Mouse (Mus musculus): ENCODE measurements around the gene Epn1.

Gene Epn1

DNA sequence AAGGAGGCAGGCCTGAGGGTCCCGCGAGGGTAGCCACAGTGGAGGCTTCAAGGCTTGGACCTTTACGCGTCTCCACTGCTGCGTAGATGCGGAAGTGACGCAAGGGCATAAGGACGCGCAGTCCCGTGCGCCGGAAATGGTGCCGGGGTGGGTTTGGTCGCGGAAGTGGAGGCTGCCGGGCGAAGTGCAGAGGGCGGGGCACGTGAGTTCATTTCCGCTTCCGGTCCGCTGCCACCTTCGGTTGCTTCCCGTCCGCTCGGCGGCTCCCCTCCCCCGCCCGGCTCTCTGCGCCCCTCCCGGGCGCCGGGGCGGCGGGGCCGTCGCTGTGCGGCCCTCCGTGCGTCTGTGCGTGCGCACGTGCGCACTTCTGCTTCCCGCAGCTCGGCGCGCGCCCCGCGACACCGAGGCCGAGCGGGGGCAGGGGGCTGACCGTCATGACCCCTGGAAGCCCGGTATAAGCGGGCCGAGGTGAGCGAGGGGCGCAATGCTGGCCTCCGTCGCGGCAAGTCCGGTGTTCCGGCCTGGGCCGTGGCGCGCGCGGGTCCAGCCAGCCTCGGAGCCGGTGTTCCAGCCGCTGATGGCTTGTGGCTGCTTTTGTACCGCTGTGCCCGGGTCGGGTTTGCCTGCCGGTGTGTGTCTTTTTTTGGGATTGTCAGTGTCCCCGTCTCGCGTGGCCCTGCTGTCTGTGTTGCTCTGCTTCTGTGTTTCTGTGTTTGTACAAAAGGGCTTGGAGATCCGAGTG, at the start of gene Epn1:
Epn1 (plus strand) TSS at position 226 of the 742 bp plus-strand sequence.
- DNase-seq (ENCODE audit: low spot score), result peak; percentile 99

DNA sequence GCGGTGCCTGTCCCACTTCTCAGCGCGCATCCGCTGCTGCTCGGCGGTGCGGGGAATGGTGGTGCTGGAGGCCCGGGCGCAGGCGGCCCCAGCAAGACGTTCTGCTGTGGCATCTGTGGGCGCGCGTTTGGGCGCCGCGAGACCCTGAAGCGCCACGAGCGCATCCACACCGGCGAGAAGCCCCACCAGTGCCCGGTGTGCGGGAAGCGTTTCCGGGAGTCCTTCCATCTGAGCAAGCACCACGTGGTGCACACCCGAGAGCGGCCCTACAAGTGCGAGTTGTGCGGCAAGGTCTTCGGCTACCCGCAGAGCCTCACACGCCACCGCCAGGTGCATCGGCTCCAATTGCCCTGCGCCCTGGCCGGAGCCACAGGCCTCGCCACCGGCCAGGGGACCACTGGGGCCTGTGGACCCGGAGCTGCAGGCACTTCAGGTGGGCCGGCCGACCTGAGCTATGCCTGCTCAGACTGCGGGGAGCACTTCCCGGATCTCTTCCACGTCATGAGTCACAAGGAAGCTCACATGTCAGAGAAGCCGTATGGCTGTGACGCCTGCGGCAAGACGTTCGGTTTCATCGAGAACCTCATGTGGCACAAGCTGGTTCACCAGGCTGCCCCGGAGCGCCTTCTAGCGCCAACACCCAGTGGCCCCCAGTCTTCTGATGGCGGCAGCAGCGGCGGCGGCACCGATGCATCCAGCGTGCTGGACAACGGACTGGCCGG, 49.3 kb upstream of the Epn1 start:
- DNase-seq (ENCODE audit: low spot score), result no peak

DNA sequence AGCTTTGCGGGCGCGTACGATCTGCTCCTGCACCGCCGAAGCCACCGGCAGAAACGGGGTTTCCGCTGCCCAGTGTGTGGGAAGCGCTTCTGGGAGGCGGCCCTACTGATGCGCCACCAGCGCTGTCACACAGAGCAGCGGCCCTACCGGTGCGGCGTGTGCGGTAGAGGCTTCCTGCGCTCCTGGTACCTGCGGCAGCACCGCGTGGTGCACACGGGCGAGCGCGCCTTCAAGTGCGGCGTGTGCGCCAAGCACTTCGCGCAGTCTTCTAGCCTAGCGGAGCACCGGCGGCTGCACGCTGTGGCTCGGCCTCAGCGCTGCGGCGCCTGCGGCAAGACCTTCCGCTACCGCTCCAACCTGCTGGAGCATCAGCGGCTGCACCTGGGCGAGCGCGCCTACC, 48.5 kb upstream of the Epn1 start:
- DNase-seq (ENCODE audit: low spot score), result no peak

DNA sequence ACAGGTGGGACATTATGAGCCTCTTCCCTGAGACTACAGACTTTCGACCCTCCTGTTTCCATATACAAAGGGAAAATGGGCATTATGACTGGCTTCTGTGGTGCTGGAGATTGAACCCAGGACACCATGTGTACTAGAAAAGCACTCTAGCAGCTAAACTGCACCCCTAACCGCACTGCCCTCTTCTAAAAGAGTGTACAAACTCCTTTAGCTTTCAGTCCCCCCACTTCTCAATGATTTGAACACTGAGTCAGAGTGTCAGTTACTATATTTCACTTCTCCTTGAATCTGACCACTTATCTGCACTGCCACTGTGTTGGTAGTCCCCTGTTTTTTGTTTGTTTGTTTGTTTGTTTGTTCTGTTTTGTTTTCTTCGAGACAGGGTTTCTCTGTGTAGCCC, 46.2 kb upstream of the Epn1 start, which contains the start of gene 4632433K11Rik:
4632433K11Rik (plus strand) TSS at position 301 of the 400 bp plus-strand sequence.
- no peak for DNase-seq (ENCODE audit: low spot score)

DNA sequence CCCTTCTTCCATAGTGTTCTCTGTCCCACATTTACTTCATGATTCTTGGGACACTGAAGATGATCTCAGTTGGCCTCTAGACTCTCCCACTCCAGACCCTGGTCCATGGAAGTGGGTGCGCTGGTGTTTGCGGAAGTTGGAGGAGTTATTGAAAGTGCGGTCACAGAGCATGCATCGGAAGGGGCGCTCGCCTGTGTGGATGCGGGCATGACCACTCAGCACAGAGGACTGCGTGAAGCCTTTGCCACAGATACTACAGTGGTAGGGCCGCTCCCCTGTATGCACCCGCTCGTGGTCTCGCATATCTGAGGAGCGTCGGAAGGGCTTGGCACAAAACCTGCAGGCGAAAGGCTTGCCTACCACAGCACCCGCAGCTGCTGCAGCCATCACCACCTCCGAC, 44.4 kb upstream of the Epn1 start:
- no peak for DNase-seq (ENCODE audit: low spot score)

DNA sequence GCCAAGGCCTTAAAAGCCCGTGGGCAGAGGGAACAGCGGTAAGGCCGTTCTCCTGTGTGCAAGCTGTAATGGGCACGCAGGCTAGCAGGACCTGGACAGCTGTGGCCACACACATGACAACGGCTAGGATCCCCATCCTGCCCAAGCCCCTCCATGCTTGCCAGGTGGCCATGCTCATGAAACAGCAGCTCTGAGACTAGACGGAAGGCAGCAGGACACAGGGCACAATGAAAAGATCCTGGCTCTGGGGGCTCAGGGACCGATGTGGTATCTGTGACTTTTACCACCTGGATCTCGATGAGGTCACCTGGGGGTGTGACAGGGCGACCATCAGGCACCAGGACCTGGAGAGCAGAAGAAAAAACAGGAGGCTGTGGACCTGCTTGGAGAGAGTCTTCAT, 43.9 kb upstream of the Epn1 start:
- DNase-seq (ENCODE audit: low spot score), result no peak

DNA sequence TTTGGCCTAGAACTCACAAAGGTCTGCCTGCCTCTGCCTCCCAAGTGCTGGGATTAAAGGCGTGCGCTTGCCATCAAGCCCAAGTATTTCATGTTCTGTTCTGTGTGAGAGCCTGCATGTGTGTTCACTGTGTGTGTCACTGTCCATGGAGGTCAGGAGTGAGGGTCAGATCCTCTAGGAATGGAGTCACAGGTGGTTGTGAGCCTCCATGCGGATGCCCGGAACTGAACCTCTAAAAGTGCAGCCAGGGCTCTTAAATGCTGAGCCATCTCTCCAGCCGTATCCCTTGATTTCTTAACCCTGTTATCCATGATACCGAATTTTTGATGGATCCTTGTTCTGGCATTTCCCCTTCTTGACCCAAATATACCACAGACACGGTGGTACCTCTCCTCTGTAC, 43.0 kb upstream of the Epn1 start:
- no peak for DNase-seq (ENCODE audit: low spot score)

DNA sequence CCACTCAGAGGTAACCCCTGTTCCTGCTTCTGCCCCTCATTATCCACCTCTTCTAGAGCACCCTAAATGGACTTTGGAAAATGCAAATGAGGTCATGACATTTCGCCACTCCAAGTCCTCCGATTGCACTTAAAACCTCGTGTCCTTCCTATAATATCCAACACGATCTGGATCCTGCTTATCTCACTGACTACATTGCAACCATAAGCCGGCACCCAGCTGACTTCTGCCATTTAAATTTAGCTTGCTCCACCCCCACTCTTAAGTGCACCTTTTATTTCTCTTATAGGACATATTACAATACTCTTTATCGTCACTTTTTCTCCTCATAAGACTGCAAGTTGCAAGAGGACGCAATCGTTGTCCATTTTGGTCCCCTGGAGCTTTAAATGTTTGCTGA, 42.6 kb upstream of the Epn1 start:
- no peak for DNase-seq (ENCODE audit: low spot score)

DNA sequence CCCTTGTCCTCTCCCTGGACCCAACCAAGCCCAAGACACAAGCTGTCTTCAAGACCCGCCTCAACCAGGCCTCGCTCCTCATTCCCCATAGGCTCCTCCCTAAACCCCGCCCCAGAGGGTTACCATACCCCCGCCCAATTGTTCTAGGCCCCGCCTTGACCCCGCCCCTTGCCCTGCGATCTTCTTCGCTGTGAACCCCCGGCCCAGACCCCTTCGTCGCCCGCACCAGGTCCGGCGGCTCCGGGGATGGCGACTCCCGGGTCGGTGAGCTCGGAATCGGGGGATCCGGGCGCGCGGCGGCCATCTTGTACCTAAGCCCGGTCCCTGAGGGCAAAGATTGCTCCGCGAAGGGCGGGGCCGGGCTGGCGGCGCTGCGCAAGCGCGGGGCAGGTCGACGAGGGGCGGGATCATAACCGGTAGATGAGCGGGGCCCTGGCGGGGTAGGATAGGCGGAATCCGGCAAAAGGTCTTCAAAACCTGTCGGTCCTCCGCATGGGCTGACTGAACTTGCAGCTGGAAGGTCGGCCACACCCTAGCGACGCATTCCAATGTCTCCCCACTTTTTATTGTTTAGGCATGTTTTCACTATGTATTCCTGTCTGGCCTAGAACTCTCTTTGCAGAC, 41.8 kb upstream of the Epn1 start, which contains the start of gene Zfp784:
Zfp784 (minus strand) TSS at position 338 of the 624 bp plus-strand sequence.
- peak; percentile 91 for DNase-seq (ENCODE audit: low spot score)

DNA sequence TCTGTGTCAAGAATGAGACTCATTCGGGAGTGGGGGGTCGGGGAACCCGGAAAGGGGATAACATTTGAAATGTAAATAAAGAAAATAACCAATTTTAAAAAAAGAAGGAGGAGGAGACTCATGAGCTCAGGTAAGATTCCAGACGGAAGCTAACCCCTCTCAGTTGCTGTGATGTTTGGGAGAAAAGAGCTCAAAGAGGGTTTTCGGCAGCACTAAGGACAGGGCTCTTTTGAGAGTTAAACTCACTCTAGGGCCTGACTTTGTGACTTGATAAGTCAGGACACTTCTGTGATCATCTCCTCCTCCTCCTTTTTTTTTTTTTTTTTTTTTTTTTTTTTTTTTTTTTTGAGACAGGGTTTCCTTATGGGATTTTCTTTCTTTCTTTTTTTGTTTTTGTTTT, 41.1 kb upstream of the Epn1 start:
- DNase-seq (ENCODE audit: low spot score), result no peak

DNA sequence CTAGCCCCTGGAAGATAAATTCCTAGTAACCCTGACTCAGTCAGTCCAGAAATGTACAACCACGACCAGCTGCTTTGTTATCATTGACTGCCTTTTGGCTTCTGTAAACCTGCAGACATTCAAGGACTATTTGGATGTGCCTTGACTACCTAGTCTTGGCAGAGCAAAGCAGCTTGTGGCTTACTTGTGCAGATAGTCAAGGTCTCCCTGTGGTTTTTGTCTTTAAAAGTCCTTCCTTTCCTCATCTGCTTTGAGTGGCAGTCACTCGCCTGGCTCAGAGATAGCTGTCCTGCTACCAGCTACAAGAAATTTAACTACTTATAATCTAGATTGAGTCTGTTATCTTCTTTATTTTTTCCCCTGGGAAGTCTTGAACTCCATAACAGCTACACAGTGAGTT, 35.1 kb upstream of the Epn1 start:
- no peak for DNase-seq (ENCODE audit: low spot score)

DNA sequence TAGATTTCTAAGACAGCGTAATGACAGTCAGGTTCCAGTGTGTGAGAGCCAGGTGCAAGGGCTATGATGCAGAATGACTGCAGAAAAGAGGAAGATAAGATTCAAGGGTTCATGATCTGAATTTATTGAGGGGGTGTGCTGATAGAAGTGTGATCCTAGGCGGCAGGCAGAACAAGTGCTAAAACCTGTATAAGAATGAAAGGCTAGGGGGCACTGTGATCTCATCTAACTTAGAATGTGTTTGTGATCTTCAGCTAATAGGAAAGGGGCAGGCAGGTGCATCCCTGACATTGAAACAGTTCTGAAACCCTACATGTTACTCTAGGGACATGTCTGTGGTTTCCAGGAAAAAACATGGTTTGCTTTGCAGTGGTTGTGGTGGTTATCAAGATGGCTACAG, 33.9 kb upstream of the Epn1 start:
- DNase-seq (ENCODE audit: low spot score), result no peak

DNA sequence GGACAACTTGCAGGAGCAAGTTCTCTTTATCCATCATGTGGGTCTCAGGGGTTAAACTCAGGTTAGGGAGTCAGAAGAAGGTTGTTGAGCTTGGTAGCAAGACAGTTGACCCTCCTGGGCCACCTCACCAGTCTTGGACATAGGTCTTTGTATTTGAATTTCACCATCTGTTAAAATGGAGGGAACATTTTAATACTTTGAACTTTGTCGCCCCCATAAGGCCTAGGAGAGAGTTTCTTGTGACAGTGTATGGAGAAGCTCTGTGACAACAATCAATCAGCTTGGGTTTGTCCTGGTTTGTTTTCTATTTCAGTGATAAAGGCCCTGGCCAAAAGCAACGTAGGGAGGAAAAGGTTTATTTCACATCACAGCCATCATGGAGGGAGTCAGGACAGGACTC, 32.7 kb upstream of the Epn1 start:
- DNase-seq (ENCODE audit: low spot score), result peak; percentile 38

DNA sequence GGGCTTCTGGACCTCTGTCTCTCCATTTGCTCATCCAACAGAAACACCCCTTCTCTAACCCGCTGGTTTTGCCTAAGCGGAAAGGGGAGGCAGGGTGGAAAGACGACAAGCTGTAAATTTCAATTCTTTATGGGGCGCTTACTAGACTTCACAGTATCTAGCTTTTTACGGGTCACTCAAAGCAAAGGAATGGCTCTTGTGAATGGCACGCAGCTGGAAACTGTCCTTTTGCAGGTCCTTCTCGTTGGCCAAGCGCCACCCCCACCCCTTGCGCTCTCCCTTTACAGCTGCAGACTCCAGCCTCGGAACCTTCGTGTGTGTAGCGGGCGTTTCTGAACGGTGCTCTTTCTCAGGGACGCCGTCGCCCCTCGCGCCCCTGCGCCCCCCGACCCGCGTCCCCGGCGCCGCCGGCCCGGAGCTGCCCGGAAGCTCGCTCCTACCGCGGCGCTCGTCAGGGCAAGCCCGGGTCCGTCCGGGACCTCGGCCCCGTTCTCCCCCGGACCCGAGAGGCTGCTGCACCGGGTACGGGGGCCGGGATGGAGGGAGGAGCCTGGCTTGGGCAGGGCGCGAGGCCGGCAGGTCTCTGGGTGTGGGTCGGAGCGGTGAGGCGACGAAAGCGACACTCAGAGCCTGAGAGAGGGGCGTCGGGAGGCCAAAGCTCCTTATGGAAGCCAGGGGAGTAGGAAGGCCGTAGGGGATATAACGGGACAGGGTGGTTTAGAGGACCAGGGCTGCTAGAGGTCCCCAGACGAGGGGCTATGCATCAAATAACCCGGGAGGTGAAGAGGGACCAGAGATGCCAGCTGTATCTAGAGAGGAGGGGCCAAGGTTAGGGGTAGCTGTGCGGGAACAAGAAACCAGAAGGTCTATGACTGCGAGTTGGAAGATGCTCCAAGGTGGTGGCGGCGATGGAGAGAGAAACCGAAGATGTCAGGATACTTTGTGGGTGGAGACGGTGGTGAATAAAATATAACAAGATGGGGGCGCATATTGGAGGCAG, 28.5 kb upstream of the Epn1 start, which contains the start of gene Zfp580:
Zfp580 (plus strand) TSS at position 346 of the 1,000 bp plus-strand sequence.
- DNase-seq (ENCODE audit: low spot score), result peak; percentile 82

DNA sequence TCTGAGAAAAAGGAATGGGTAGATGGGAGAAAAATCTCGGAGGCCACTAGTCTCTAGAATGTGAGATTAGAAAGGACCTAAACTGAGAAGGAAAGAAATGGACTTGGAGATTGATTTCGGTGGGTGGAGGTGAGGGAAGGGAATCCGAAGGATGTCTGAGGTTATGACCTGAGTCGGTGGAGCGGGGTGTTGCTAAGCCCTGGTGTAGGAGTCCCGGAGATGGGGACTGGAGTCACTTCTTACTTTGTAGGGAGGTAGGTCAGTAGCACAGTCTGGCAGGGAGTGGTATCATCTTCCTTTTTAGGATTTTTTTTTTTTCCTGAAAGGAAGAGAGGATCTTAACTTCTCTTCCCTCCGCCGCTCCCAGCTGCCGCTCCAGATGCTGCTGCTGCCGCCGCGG, 27.6 kb upstream of the Epn1 start:
- DNase-seq (ENCODE audit: low spot score), result peak; percentile 63

DNA sequence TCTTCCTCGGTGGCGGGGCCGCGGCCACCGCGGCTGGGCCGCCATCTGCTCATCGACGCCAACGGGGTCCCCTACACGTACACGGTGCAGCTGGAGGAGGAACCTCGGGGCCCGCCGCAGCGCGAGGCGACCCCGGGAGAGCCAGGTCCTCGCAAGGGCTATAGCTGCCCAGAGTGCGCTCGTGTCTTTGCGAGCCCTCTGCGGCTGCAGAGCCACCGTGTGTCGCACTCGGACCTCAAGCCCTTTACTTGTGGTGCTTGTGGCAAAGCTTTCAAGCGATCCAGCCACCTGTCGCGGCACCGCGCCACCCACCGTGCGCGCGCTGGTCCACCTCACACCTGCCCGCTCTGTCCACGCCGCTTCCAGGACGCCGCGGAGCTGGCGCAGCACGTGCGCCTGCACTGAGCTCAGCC, 27.1 kb upstream of the Epn1 start:
- DNase-seq (ENCODE audit: low spot score), result no peak

DNA sequence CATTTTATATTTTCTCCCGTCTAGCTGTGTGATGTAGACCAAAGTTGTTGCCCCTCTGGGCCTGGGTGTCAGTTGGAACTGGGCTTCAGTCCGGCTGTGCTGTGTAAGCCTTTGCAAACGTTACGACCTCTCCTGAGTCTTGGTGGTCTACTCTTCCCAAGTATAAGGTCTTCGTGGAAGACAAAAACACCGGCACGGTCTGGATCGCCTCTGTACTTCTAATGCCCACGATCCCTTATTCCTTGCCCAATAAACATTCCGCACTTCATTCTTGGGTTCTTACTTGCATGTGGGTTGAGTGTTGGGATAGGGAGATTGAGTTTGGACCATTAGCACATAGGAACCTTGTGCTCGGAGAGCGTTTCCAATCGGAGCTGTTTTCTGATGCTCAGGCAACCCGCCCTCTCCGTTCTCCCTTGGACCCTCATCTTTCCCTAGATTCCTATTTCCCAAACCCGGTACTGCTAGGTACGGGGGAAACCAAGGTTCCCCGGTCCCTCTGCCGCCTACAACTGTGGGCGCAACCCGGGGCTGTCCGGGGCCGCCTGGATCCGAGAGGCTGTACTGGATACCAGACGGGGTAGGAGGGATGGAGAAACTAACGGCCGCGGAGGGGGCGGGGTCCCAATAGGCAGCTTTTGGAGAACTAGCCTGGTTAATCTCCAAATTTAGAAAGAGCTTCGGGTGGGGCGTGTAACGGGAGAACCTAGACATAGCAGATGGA, 26.4 kb upstream of the Epn1 start:
- DNase-seq (ENCODE audit: low spot score), result no peak

DNA sequence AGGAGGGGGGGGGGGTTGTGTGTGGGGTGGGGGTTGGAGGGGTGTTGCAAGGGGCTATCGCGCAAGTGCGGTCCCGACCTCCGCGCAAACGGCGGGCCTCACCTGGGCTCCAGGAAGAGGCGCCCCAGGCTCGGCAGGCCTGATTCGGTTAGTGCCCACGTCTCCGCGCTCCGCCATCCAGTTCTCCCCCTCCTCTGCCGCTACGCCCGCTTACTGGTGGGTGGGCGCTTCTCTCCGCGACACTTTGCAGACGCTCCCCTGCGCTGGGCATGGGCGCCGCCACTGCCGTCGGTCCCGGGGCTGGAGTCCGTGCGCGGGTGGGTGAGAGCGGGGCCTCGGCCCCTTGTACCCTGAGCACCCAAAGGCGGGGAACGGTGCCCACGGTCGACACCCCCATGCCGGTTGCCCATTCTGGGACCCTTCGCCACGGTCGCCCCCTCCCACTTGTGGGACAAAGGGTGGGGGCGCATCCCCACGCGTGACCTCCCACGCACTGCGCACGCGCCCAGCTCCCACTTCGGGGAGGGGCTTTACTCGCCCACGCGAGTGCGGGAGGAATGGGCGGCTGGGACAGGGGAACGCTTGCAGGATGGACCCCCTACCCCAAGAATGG, 23.3 kb upstream of the Epn1 start:
- peak; percentile 36 for DNase-seq (ENCODE audit: low spot score)

DNA sequence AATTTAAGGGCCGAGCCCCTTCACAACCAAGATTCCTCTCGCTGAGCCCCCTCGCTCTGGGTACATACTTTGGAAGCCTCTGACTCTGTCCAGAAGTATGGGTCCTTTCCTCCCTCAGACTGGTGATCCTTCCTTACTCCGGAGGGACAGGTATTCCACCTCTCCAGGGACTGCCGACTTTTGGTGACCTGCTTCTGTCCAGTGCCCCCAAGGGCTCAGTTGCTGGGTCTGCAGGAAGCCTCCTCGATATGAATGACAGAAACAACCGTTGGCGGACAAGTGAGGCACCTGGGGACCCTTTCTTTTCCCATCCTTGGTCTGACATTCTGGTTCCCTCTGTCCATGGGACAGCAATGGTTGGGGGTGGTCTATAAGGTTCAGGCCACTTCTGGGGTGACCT, 22.7 kb upstream of the Epn1 start:
- no peak for DNase-seq (ENCODE audit: low spot score)

DNA sequence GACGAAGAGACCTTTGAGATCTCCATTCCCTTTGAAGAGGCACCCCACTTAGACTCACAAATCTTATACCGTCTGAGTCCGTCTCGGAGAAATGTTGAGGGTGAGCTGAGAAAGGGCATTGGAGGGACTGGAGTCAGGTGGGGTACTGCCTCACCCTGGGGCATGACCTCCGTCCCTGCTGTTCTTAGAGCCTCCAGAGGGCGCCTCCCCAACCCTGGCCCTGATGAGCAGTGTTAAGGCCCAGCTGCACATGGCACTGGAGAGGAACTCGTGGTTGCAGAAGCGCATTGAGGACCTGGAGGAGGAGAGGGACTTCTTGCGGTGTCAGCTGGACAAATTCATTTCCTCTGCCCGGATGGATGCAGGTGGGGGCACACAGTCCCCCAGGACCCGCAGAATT, 22.2 kb upstream of the Epn1 start:
- DNase-seq (ENCODE audit: low spot score), result peak; percentile 52

DNA sequence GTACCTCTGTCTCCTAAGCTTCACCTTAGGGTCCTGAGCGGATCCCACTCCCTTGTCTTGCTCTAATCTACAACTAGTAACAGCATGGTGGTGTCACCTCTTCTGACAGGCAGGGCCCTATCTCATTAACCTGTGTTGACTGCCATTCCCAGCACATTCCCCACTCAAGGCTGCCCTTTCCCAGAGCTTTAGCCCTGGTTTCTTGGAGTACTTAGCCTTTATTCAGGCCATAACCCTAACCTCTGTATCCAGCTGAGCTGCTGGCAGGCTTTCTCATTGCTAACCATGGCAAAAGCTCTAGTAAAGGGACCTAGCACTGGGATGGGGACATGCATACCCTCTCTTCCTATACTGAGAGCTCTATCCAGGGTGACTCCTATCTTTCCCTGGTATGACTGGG, 21.4 kb upstream of the Epn1 start:
- DNase-seq (ENCODE audit: low spot score), result no peak

Data from embryo, embryonic 10 days (tissue).